Mouse (Mus musculus) kidney, postnatal 10 days (tissue): ENCODE data around the gene Mrpl37.

Experiments used
- DNase-seq: peaks from one replicate; pipeline ENCODE4 v3.0.0; 2021; ENCODE audit warnings: mixed read lengths

Gene Mrpl37

GRCm38 (mm10) chr4:107064394-107065098 lies 2.1 kb downstream of the Mrpl37 start:
- DNase-seq: no peak

GRCm38 (mm10) chr4:107063214-107063613 lies 3.5 kb downstream of the Mrpl37 start:
- DNase-seq: no peak

- DNase-seq: no peak
Measured at GRCm38 (mm10) chr4:107061560-107061959, 5.1 kb downstream of the Mrpl37 start.

GRCm38 (mm10) chr4:107058781-107059180 lies 7.9 kb downstream of the Mrpl37 start:
- no peak for DNase-seq

- no peak for DNase-seq
Measured at GRCm38 (mm10) chr4:107058346-107058745, 8.3 kb downstream of the Mrpl37 start.

GRCm38 (mm10) chr4:107056088-107056487 lies 10.6 kb downstream of the Mrpl37 start:
- DNase-seq: no peak

- no peak for DNase-seq
Measured at GRCm38 (mm10) chr4:107052962-107053553, 13.6 kb downstream of the Mrpl37 start.

- DNase-seq: no peak
Measured at GRCm38 (mm10) chr4:107051889-107052288, 14.8 kb downstream of the Mrpl37 start.

GRCm38 (mm10) chr4:107048568-107049162 lies 18.0 kb downstream of the Mrpl37 start:
- no peak for DNase-seq

- no peak for DNase-seq
Measured at GRCm38 (mm10) chr4:107047806-107048205, 18.9 kb downstream of the Mrpl37 start.

- no peak for DNase-seq
Measured at GRCm38 (mm10) chr4:107045188-107045587, 21.5 kb downstream of the Mrpl37 start.

- DNase-seq: no peak
Measured at GRCm38 (mm10) chr4:107042304-107042703, 24.4 kb downstream of the Mrpl37 start.

GRCm38 (mm10) chr4:107039270-107039669 lies 27.4 kb downstream of the Mrpl37 start:
- DNase-seq: no peak

- DNase-seq: no peak
Measured at GRCm38 (mm10) chr4:107038303-107038702, 28.4 kb downstream of the Mrpl37 start.

GRCm38 (mm10) chr4:107036985-107037384 lies 29.7 kb downstream of the Mrpl37 start:
- no peak for DNase-seq

GRCm38 (mm10) chr4:107035689-107036088 lies 31.0 kb downstream of the Mrpl37 start:
- DNase-seq: no peak

GRCm38 (mm10) chr4:107026451-107026850 lies 40.2 kb downstream of the Mrpl37 start:
- no peak for DNase-seq

- DNase-seq: no peak
Measured at GRCm38 (mm10) chr4:107025369-107025768, 41.3 kb downstream of the Mrpl37 start.

- DNase-seq: no peak
Measured at GRCm38 (mm10) chr4:107024899-107025298, 41.8 kb downstream of the Mrpl37 start.

- DNase-seq: no peak
Measured at GRCm38 (mm10) chr4:107021464-107021863, 45.2 kb downstream of the Mrpl37 start.

- DNase-seq: no peak
Measured at GRCm38 (mm10) chr4:107020287-107021000, 46.2 kb downstream of the Mrpl37 start.

GRCm38 (mm10) chr4:107019027-107019426 lies 47.6 kb downstream of the Mrpl37 start:
- DNase-seq: peak; percentile 45

GRCm38 (mm10) chr4:107018521-107018920 lies 48.1 kb downstream of the Mrpl37 start:
- DNase-seq: no peak

GRCm38 (mm10) chr4:107017257-107017656 lies 49.4 kb downstream of the Mrpl37 start:
- DNase-seq: no peak
